8 mouse cellular contexts compared by ENCODE assay signal in genomic region chr11:69272122-69272740, GRCm38 (mm10). TPM values are rescaled to one million over a fixed set of nuclear protein-coding genes. Genes with fewer than 3 reads are reported as not detected.
DNase-seq lines count a peak whose midpoint lies in the region; ATAC-seq lines count a peak whose summit lies in the region.

No protein-coding gene starts in this region.

- 45% methylated on average over 16 of the region's 16 CpGs for WGBS in kidney, embryonic 15.5 days
- 35% methylated on average over 16 of the region's 16 CpGs for WGBS in embryonic facial prominence, embryonic 14.5 days
- 35% methylated on average over 16 of the region's 16 CpGs for WGBS in liver, embryonic 11.5 days

- H3K9me3 ChIP-seq in kidney, embryonic 15.5 days (replicated peaks) = no peaks in the 10 kb centered on the region
- H3K9me3 ChIP-seq in embryonic facial prominence, embryonic 14.5 days (ENCODE audit: control insufficient read depth, low read length) = no peaks in the 10 kb centered on the region
- no peaks in the 10 kb centered on the region for H3K9me3 ChIP-seq in liver, embryonic 11.5 days (ENCODE audit: control insufficient read depth, low read length)

- ATAC-seq in kidney, embryonic 15.5 days (replicated peaks; ENCODE audit: low FRiP score) = no peak
- ATAC-seq in embryonic facial prominence, embryonic 14.5 days (ENCODE audit: low read depth) = no peak
- ATAC-seq in liver, embryonic 11.5 days (replicated peaks; ENCODE audit: low FRiP score) = no peak

- H3K4me1 ChIP-seq in kidney, embryonic 15.5 days = peaks cover 3% of the 10 kb centered on the region; the same call in 1 of the 2 replicates
- no peaks in the 10 kb centered on the region for H3K4me1 ChIP-seq in embryonic facial prominence, embryonic 14.5 days (ENCODE audit: control insufficient read depth, insufficient read depth, low read length)
- no peaks in the 10 kb centered on the region for H3K4me1 ChIP-seq in liver, embryonic 11.5 days (replicated peaks; ENCODE audit: control insufficient read depth, insufficient read depth, low read length)

- DNase-seq in kidney, adult 18-20 months = peak; percentile 81
- DNase-seq in adrenal gland, postnatal 36 days = peak; percentile 87 to 91
- DNase-seq in embryonic facial prominence, embryonic 14.5 days (ENCODE audit: low spot score) = peak; percentile 87
- peak; percentile 78 for DNase-seq in kidney, adult 9 months
- DNase-seq in liver, embryonic 11.5 days (ENCODE audit: low spot score) = peak; percentile 74
- peak; percentile 72 for DNase-seq in retina, postnatal 7 days (ENCODE audit: low read depth, low spot score)
- peak; percentile 70 to 74 for DNase-seq in urinary bladder, adult 18-20 months (ENCODE audit: low spot score in 2 of 2)

- H3K4me2 ChIP-seq in kidney, embryonic 15.5 days = no peak overlapping the region
- 0 out of 2 replicates have a peak overlapping the region, but pooled peaks have one; percentile 14 for H3K4me2 ChIP-seq in embryonic facial prominence, embryonic 14.5 days (ENCODE audit: low read depth, low read length)
- H3K4me2 ChIP-seq in liver, embryonic 11.5 days = no peak overlapping the region

- H3K27ac ChIP-seq in kidney, embryonic 15.5 days = no peak overlapping the region
- H3K27ac ChIP-seq in embryonic facial prominence, embryonic 14.5 days (replicated peaks; ENCODE audit: low read depth, low read length) = no peak overlapping the region
- H3K27ac ChIP-seq in liver, embryonic 11.5 days (ENCODE audit: low read depth, low read length) = no peak overlapping the region

- no peak overlapping the region for H3K9ac ChIP-seq in kidney, embryonic 15.5 days
- H3K9ac ChIP-seq in embryonic facial prominence, embryonic 14.5 days (ENCODE audit: low read depth, low read length) = no peak overlapping the region
- H3K9ac ChIP-seq in liver, embryonic 11.5 days (ENCODE audit: low read depth, low read length) = no peak overlapping the region

- H3K4me3 ChIP-seq in kidney, embryonic 15.5 days (replicated peaks) = no peak overlapping the region
- no peak overlapping the region for H3K4me3 ChIP-seq in embryonic facial prominence, embryonic 14.5 days (ENCODE audit: low read depth, low read length)
- no peak overlapping the region for H3K4me3 ChIP-seq in liver, embryonic 11.5 days (ENCODE audit: low read depth, low read length)

- no peaks in the 10 kb centered on the region for H3K36me3 ChIP-seq in kidney, embryonic 15.5 days
- no peaks in the 10 kb centered on the region for H3K36me3 ChIP-seq in embryonic facial prominence, embryonic 14.5 days (ENCODE audit: control insufficient read depth, insufficient read depth, low read length)
- H3K36me3 ChIP-seq in liver, embryonic 11.5 days (ENCODE audit: control insufficient read depth, insufficient read depth, low read length) = no peaks in the 10 kb centered on the region

- peaks cover 22% of the 10 kb centered on the region for H3K27me3 ChIP-seq in kidney, embryonic 15.5 days
- H3K27me3 ChIP-seq in embryonic facial prominence, embryonic 14.5 days (replicated peaks; ENCODE audit: control insufficient read depth, insufficient read depth, low read length) = no peaks in the 10 kb centered on the region
- H3K27me3 ChIP-seq in liver, embryonic 11.5 days (replicated peaks; ENCODE audit: control insufficient read depth, insufficient read depth, low read length) = peaks cover 18% of the 10 kb centered on the region

RNA-seq across cellular contexts. Expression of gene Gucy2e, which starts 35.4 kb away (rescaled TPM):
- 0.09 and 0.17 TPM in 2 replicates for polyA plus RNA-seq in kidney, embryonic 15.5 days (2015; fragmentation: Nextera tagmentation; extraction: Ambion mirVana)
- not detected for total RNA-seq in adrenal gland, postnatal 36 days (2021)
- 0.15 and 0.33 TPM in 2 replicates for polyA plus RNA-seq in embryonic facial prominence, embryonic 14.5 days (2014; fragmentation: Nextera tagmentation; extraction: Ambion mirVana)
- polyA plus RNA-seq in liver, embryonic 11.5 days (2014; fragmentation: Nextera tagmentation; extraction: Ambion mirVana) = 0.04 and 0.05 TPM in 2 replicates

RNA-seq across cellular contexts. Expression of gene Cntrob, which starts 51.3 kb away (rescaled TPM):
- 23.0 and 23.9 TPM in 2 replicates for polyA plus RNA-seq in kidney, embryonic 15.5 days (2015; fragmentation: Nextera tagmentation; extraction: Ambion mirVana)
- total RNA-seq in adrenal gland, postnatal 36 days (2021) = 1 to 10 TPM; 5.9 to 7.1 TPM
- 12.4 and 15.7 TPM in 2 replicates for polyA plus RNA-seq in embryonic facial prominence, embryonic 14.5 days (2014; fragmentation: Nextera tagmentation; extraction: Ambion mirVana)
- polyA plus RNA-seq in liver, embryonic 11.5 days (2014; fragmentation: Nextera tagmentation; extraction: Ambion mirVana) = 14.9 and 17.1 TPM in 2 replicates

RNA-seq across cellular contexts. Expression of gene Trappc1, which starts 51.5 kb away (rescaled TPM):
- 152 and 160 TPM in 2 replicates for polyA plus RNA-seq in kidney, embryonic 15.5 days (2015; fragmentation: Nextera tagmentation; extraction: Ambion mirVana)
- 10 to 100 TPM; 62.0 to 79.3 TPM for total RNA-seq in adrenal gland, postnatal 36 days (2021)
- polyA plus RNA-seq in embryonic facial prominence, embryonic 14.5 days (2014; fragmentation: Nextera tagmentation; extraction: Ambion mirVana) = 147 and 164 TPM in 2 replicates
- polyA plus RNA-seq in liver, embryonic 11.5 days (2014; fragmentation: Nextera tagmentation; extraction: Ambion mirVana) = 114 and 123 TPM in 2 replicates

RNA-seq across cellular contexts. Expression of gene Kcnab3, which starts 53.8 kb away (rescaled TPM):
- polyA plus RNA-seq in kidney, embryonic 15.5 days (2015; fragmentation: Nextera tagmentation; extraction: Ambion mirVana) = 2.9 and 3.5 TPM in 2 replicates
- total RNA-seq in adrenal gland, postnatal 36 days (2021) = 1 to 10 TPM; 6.1 to 7.8 TPM
- 1.7 and 2.0 TPM in 2 replicates for polyA plus RNA-seq in embryonic facial prominence, embryonic 14.5 days (2014; fragmentation: Nextera tagmentation; extraction: Ambion mirVana)
- polyA plus RNA-seq in liver, embryonic 11.5 days (2014; fragmentation: Nextera tagmentation; extraction: Ambion mirVana) = 0.42 and 0.52 TPM in 2 replicates
